Mouse (Mus musculus) kidney, adult 2 months (tissue): ENCODE results near the gene Kansl1.

ENCODE experiments used
- CTCF ChIP-seq: fragments of 200-500 bp; conservative IDR thresholded peaks from 2 replicates; pipeline ENCODE4 v1.5.1; 2011; ENCODE audit warnings: low read depth, mild to moderate bottlenecking, control low read depth, low read length, moderate library complexity, mixed read lengths; ENCODE audit not compliant: insufficient read depth, insufficient read length
- POLR2A ChIP-seq: fragments of 200-500 bp; IDR thresholded peaks from one replicate; pipeline ENCODE4 v1.6.1; 2011; ENCODE audit warnings: low read depth, low read length, control low read depth

DNA sequence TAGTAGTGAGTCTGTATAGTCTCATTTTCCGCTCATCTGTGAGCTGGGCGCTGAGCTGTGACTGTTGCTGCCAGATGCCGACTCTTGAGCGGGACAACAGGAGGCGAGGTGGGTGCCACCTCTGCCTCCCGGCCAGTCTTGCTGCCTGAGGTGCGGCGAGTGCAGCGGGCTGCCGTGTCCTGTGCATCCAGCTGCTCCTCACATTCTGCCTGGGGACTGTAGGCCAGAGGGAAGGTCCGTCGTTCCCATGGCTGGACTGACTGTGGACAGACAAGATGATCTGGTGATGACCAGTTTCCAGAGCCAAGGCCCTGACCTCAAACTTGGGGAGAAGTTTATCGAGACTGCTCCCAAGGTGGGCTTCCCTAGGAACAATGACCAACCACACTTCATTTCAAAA is 133.7 kb downstream of the Kansl1 start:
- TF ChIP-seq CTCF (no peak), POLR2A (no peak)
